Mouse (Mus musculus): ENCODE results near the gene Ksr1. TPM values are rescaled to one million over a fixed set of nuclear protein-coding genes. Genes with fewer than 3 reads are reported as not detected.

The Ksr1 gene
- polyA plus RNA-seq, 1 experiment from 2014 or later: 3.8 TPM

- Histone ChIP-seq H3K27me3 (ENCODE audit: control insufficient read depth, insufficient read depth, low read length) (no peaks in the 10 kb centered on the region), H3K9me3 (ENCODE audit: control insufficient read depth, low read depth, low read length) (no peaks in the 10 kb centered on the region), H3K9ac (replicated peaks; ENCODE audit: low read depth, low read length) (no peak overlapping the region), H3K4me1 (ENCODE audit: control insufficient read depth, insufficient read depth, low read length) (peaks cover 10% of the 10 kb centered on the region; the same call in 1 of the 2 replicates), H3K4me3 (ENCODE audit: low read depth, low read length) (no peak overlapping the region), H3K36me3 (ENCODE audit: control insufficient read depth, insufficient read depth, low read length) (no peaks in the 10 kb centered on the region), H3K27ac (ENCODE audit: low read length) (no peak overlapping the region), H3K4me2 (replicated peaks; ENCODE audit: low read depth, low read length) (no peak overlapping the region)
- ATAC-seq (ENCODE audit: insufficient number of reproducible peaks, insufficient read depth, low FRiP score, low read depth): no peak
- 79% methylated on average over 12 of the region's 12 CpGs for WGBS
These were observed 59.4 kb downstream of the Ksr1 start for GRCm38 (mm10) chr11:79086787-79087186.

GRCm38 (mm10) chr11:79085059-79085458 lies 61.1 kb downstream of the Ksr1 start:
- Histone ChIP-seq H3K27me3 (ENCODE audit: control insufficient read depth, insufficient read depth, low read length) (no peaks in the 10 kb centered on the region), H3K9me3 (ENCODE audit: control insufficient read depth, low read depth, low read length) (no peaks in the 10 kb centered on the region), H3K4me3 (ENCODE audit: low read depth, low read length) (no peak overlapping the region), H3K9ac (replicated peaks; ENCODE audit: low read depth, low read length) (no peak overlapping the region), H3K4me1 (ENCODE audit: control insufficient read depth, insufficient read depth, low read length) (peaks cover 15% of the 10 kb centered on the region; the same call in 1 of the 2 replicates), H3K36me3 (ENCODE audit: control insufficient read depth, insufficient read depth, low read length) (no peaks in the 10 kb centered on the region), H3K4me2 (replicated peaks; ENCODE audit: low read depth, low read length) (no peak overlapping the region), H3K27ac (ENCODE audit: low read length) (no peak overlapping the region)
- no peak for ATAC-seq (ENCODE audit: insufficient number of reproducible peaks, insufficient read depth, low FRiP score, low read depth)
- 34% methylated on average over 5 of the region's 5 CpGs for WGBS

- H3K4me2 ChIP-seq (replicated peaks; ENCODE audit: low read depth, low read length): no peak overlapping the region
- ATAC-seq (ENCODE audit: insufficient number of reproducible peaks, insufficient read depth, low FRiP score, low read depth): no peak
- 45% methylated on average over 11 of the region's 11 CpGs for WGBS
These were observed 63.2 kb downstream of the Ksr1 start for GRCm38 (mm10) chr11:79083018-79083441.

GRCm38 (mm10) chr11:79080965-79081891 lies 65.0 kb downstream of the Ksr1 start:
- 55% methylated on average over 16 of the region's 16 CpGs for WGBS
- Histone ChIP-seq H3K27ac (ENCODE audit: low read length) (no peak overlapping the region), H3K4me1 (ENCODE audit: control insufficient read depth, insufficient read depth, low read length) (peaks cover 8% of the 10 kb centered on the region; the same call in 1 of the 2 replicates)

More at GRCm38 (mm10) chr11:79083018-79083441, 63.2 kb downstream of the Ksr1 start:
- Histone ChIP-seq H3K36me3 (ENCODE audit: control insufficient read depth, insufficient read depth, low read length) (no peaks in the 10 kb centered on the region), H3K4me1 (ENCODE audit: control insufficient read depth, insufficient read depth, low read length) (peaks cover 8% of the 10 kb centered on the region; the same call in 1 of the 2 replicates), H3K27me3 (ENCODE audit: control insufficient read depth, insufficient read depth, low read length) (no peaks in the 10 kb centered on the region), H3K27ac (ENCODE audit: low read length) (no peak overlapping the region), H3K9me3 (ENCODE audit: control insufficient read depth, low read depth, low read length) (no peaks in the 10 kb centered on the region), H3K9ac (replicated peaks; ENCODE audit: low read depth, low read length) (no peak overlapping the region), H3K4me3 (ENCODE audit: low read depth, low read length) (no peak overlapping the region)

GRCm38 (mm10) chr11:79080081-79080480 lies 66.1 kb downstream of the Ksr1 start:
- Histone ChIP-seq H3K9me3 (ENCODE audit: control insufficient read depth, low read depth, low read length) (no peaks in the 10 kb centered on the region), H3K4me2 (replicated peaks; ENCODE audit: low read depth, low read length) (no peak overlapping the region), H3K9ac (replicated peaks; ENCODE audit: low read depth, low read length) (no peak overlapping the region), H3K36me3 (ENCODE audit: control insufficient read depth, insufficient read depth, low read length) (no peaks in the 10 kb centered on the region), H3K4me3 (ENCODE audit: low read depth, low read length) (no peak overlapping the region), H3K27ac (ENCODE audit: low read length) (no peak overlapping the region), H3K4me1 (ENCODE audit: control insufficient read depth, insufficient read depth, low read length) (peaks cover 8% of the 10 kb centered on the region; the same call in 1 of the 2 replicates), H3K27me3 (ENCODE audit: control insufficient read depth, insufficient read depth, low read length) (no peaks in the 10 kb centered on the region)
- no peak for ATAC-seq (ENCODE audit: insufficient number of reproducible peaks, insufficient read depth, low FRiP score, low read depth)
- 68% methylated on average over 6 of the region's 6 CpGs for WGBS

More at GRCm38 (mm10) chr11:79080965-79081891, 65.0 kb downstream of the Ksr1 start:
- ATAC-seq (ENCODE audit: insufficient number of reproducible peaks, insufficient read depth, low FRiP score, low read depth): no peak
- no peak overlapping the region for H3K9ac ChIP-seq (replicated peaks; ENCODE audit: low read depth, low read length)
- H3K36me3 ChIP-seq (ENCODE audit: control insufficient read depth, insufficient read depth, low read length): no peaks in the 10 kb centered on the region
- H3K4me3 ChIP-seq (ENCODE audit: low read depth, low read length): no peak overlapping the region
- no peaks in the 10 kb centered on the region for H3K27me3 ChIP-seq (ENCODE audit: control insufficient read depth, insufficient read depth, low read length)
- no peak overlapping the region for H3K4me2 ChIP-seq (replicated peaks; ENCODE audit: low read depth, low read length)
- H3K9me3 ChIP-seq (ENCODE audit: control insufficient read depth, low read depth, low read length): no peaks in the 10 kb centered on the region

- no peak overlapping the region for H3K4me3 ChIP-seq (ENCODE audit: low read depth, low read length)
- ATAC-seq (ENCODE audit: insufficient number of reproducible peaks, insufficient read depth, low FRiP score, low read depth): no peak
- no peaks in the 10 kb centered on the region for H3K36me3 ChIP-seq (ENCODE audit: control insufficient read depth, insufficient read depth, low read length)
- H3K27ac ChIP-seq (ENCODE audit: low read length): no peak overlapping the region
- H3K9ac ChIP-seq (replicated peaks; ENCODE audit: low read depth, low read length): no peak overlapping the region
- WGBS: 85% methylated on average over 12 of the region's 12 CpGs
- H3K27me3 ChIP-seq (ENCODE audit: control insufficient read depth, insufficient read depth, low read length): no peaks in the 10 kb centered on the region
- no peaks in the 10 kb centered on the region for H3K9me3 ChIP-seq (ENCODE audit: control insufficient read depth, low read depth, low read length)
- no peak overlapping the region for H3K4me2 ChIP-seq (replicated peaks; ENCODE audit: low read depth, low read length)
- H3K4me1 ChIP-seq (ENCODE audit: control insufficient read depth, insufficient read depth, low read length): peaks cover 7% of the 10 kb centered on the region; the same call in 1 of the 2 replicates
These were observed 69.7 kb downstream of the Ksr1 start for GRCm38 (mm10) chr11:79076484-79076883.

GRCm38 (mm10) chr11:79075044-79075443 lies 71.2 kb downstream of the Ksr1 start:
- H3K4me3 ChIP-seq (ENCODE audit: low read depth, low read length): no peak overlapping the region
- H3K27ac ChIP-seq (ENCODE audit: low read length): no peak overlapping the region
- no peaks in the 10 kb centered on the region for H3K9me3 ChIP-seq (ENCODE audit: control insufficient read depth, low read depth, low read length)
- no peak for ATAC-seq (ENCODE audit: insufficient number of reproducible peaks, insufficient read depth, low FRiP score, low read depth)
- 0 out of 2 replicates have a peak, but pooled peaks cover 3% of the 10 kb centered on the region for H3K4me1 ChIP-seq (ENCODE audit: control insufficient read depth, insufficient read depth, low read length)
- no peaks in the 10 kb centered on the region for H3K27me3 ChIP-seq (ENCODE audit: control insufficient read depth, insufficient read depth, low read length)
- H3K9ac ChIP-seq (replicated peaks; ENCODE audit: low read depth, low read length): no peak overlapping the region
- H3K4me2 ChIP-seq (replicated peaks; ENCODE audit: low read depth, low read length): no peak overlapping the region
- no peaks in the 10 kb centered on the region for H3K36me3 ChIP-seq (ENCODE audit: control insufficient read depth, insufficient read depth, low read length)
- 67% methylated on average over 3 of the region's 3 CpGs for WGBS

GRCm38 (mm10) chr11:79074611-79075010 lies 71.6 kb downstream of the Ksr1 start:
- 89% methylated on average over 3 of the region's 3 CpGs for WGBS
- 0 out of 2 replicates have a peak, but pooled peaks cover 5% of the 10 kb centered on the region for H3K4me1 ChIP-seq (ENCODE audit: control insufficient read depth, insufficient read depth, low read length)
- no peaks in the 10 kb centered on the region for H3K36me3 ChIP-seq (ENCODE audit: control insufficient read depth, insufficient read depth, low read length)
- H3K4me3 ChIP-seq (ENCODE audit: low read depth, low read length): no peak overlapping the region
- no peaks in the 10 kb centered on the region for H3K9me3 ChIP-seq (ENCODE audit: control insufficient read depth, low read depth, low read length)
- no peak overlapping the region for H3K27ac ChIP-seq (ENCODE audit: low read length)
- ATAC-seq (ENCODE audit: insufficient number of reproducible peaks, insufficient read depth, low FRiP score, low read depth): no peak
- H3K9ac ChIP-seq (replicated peaks; ENCODE audit: low read depth, low read length): no peak overlapping the region
- no peak overlapping the region for H3K4me2 ChIP-seq (replicated peaks; ENCODE audit: low read depth, low read length)
- H3K27me3 ChIP-seq (ENCODE audit: control insufficient read depth, insufficient read depth, low read length): no peaks in the 10 kb centered on the region

All from stomach, embryonic 14.5 days (tissue).